Mouse (Mus musculus) megakaryocyte-erythroid progenitor cell, adult 5-6 weeks (primary cell): ENCODE measurements around the gene Fgf22. TPM values are rescaled to one million over a fixed set of nuclear protein-coding genes. Genes with fewer than 3 reads are reported as not detected.

Source experiments
- ATAC-seq: replicated peaks from 2 replicates; pipeline ENCODE4 v1.8.0; 2016; ENCODE audit warnings: mild to moderate bottlenecking, inconsistent platforms; ENCODE audit not compliant: severe bottlenecking, poor library complexity, low FRiP score, low TSS enrichment
- total RNA-seq, 2 experiments: library from RNA; stranded (forward) in 1 of 2; stranded (reverse) in 1 of 2; fragments of 200-1000, 215-1000 nt in 1 of 2; fragments of >200 nt in 1 of 2; fragmentation: Nextera tagmentation in 1 of 2; gene quantifications; 2 replicates each; pipeline ENCODE4 v1.2.3; 2014 to 2017

Gene Fgf22
- total RNA-seq, 2 experiments from 2014 or later = not detected

DNA sequence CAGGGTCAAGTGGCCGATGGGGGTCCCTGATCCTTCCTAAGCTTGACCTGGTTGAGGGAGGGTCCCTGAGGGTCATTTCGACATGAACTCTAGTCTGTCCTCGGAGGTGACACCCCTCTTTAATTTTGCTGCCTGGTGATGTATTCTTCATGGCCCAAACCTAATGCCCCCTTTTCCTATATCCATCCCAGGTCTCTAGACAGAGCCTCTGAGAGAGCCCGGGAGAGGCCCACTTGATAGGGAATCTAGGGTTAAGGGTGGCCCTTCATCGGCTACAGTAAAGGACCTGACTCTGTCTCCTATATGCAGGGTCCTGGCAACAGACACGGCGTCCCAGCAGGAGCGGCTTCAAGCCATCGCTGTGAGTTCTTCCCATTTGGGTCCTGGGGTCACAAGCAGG lies 51.5 kb downstream of the Fgf22 start:
- no peak for ATAC-seq

DNA sequence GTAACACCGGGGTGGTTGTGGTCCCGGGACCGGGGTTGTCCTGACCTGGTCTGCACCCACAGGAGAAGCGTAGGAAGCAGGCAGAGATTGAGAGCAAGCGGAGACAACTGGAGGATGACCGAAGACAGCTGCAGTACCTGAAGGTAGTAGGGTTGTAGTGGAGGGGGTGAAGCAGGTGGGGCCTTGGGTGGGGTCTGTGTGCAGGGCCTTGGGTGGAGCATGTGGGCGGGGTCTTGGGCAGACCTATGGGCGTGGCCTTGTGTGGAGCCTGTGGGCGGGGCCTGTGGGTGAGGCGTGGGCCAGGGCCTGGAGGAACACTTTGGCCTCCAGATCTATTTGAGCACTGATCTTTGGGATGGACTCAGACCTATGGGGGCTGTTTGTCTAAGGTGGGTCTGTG lies 52.1 kb downstream of the Fgf22 start:
- peak; percentile 24; the same call in 1 of the 2 replicates for ATAC-seq

DNA sequence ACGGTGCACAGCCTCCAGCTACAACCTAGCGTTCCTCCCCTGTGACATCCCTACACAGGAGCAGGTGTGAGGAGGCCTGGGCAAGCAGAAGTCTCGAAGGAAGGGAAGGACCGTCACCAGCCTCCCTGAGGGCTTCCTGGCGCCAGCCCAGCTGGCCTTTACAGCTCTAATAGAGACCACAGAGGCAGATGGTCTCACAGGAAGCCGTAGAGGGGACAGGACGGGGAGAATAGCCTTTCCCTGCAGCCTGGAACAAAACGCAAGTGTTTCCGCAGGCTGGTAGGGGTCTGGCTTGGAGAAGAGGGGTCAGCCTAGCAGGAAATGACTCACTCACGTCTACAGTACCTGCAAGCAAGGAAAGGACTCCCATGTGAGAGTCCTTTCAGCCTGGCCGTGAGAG lies 53.0 kb downstream of the Fgf22 start:
- ATAC-seq = no peak

Other genes starting within 250 kb of the Fgf22 start
Only the 30 nearest of the 33 such genes appear.
- 5.4 and 12.2 TPM in 2 replicates for gene Plpp2, start 221.3 kb upstream of the Fgf22 start, total RNA-seq (2014; fragmentation: Nextera tagmentation)
- 3.3 and 3.9 TPM in 2 replicates for gene Plpp2, start 221.3 kb upstream of the Fgf22 start, total RNA-seq (2017)
- 5.9 and 8.5 TPM in 2 replicates for gene Mier2, start 199.9 kb upstream of the Fgf22 start, total RNA-seq (2014; fragmentation: Nextera tagmentation)
- gene Mier2, start 199.9 kb upstream of the Fgf22 start, total RNA-seq (2017) = 2.1 and 12.3 TPM in 2 replicates
- not detected in 2 replicates for gene Theg, start 167.7 kb upstream of the Fgf22 start, total RNA-seq (2014; fragmentation: Nextera tagmentation)
- gene Theg, start 167.7 kb upstream of the Fgf22 start, total RNA-seq (2017) = not detected in 2 replicates
- gene C2cd4c, start 141.1 kb upstream of the Fgf22 start, total RNA-seq (2014; fragmentation: Nextera tagmentation) = not detected in 2 replicates
- not detected in 2 replicates for gene C2cd4c, start 141.1 kb upstream of the Fgf22 start, total RNA-seq (2017)
- not detected in 2 replicates for gene Shc2, start 117.2 kb upstream of the Fgf22 start, total RNA-seq (2014; fragmentation: Nextera tagmentation)
- gene Shc2, start 117.2 kb upstream of the Fgf22 start, total RNA-seq (2017) = not detected in 2 replicates
- gene Odf3l2, start 109.3 kb upstream of the Fgf22 start, total RNA-seq (2014; fragmentation: Nextera tagmentation) = not detected in 2 replicates
- gene Odf3l2, start 109.3 kb upstream of the Fgf22 start, total RNA-seq (2017) = not detected in 2 replicates
- not detected in 2 replicates for gene Madcam1, start 90.5 kb upstream of the Fgf22 start, total RNA-seq (2014; fragmentation: Nextera tagmentation)
- gene Madcam1, start 90.5 kb upstream of the Fgf22 start, total RNA-seq (2017) = not detected in 2 replicates
- 8.5 and 10.8 TPM in 2 replicates for gene Tpgs1, start 85.7 kb upstream of the Fgf22 start, total RNA-seq (2014; fragmentation: Nextera tagmentation)
- gene Tpgs1, start 85.7 kb upstream of the Fgf22 start, total RNA-seq (2017) = 2.9 and 4.1 TPM in 2 replicates
- 134 and 152 TPM in 2 replicates for gene Cdc34, start 72.9 kb upstream of the Fgf22 start, total RNA-seq (2014; fragmentation: Nextera tagmentation)
- gene Cdc34, start 72.9 kb upstream of the Fgf22 start, total RNA-seq (2017) = 128 and 236 TPM in 2 replicates
- gene Gzmm, start 66.1 kb upstream of the Fgf22 start, total RNA-seq (2014; fragmentation: Nextera tagmentation) = 1.7 and 1.8 TPM in 2 replicates
- gene Gzmm, start 66.1 kb upstream of the Fgf22 start, total RNA-seq (2017) = 1.7 and 2.4 TPM in 2 replicates
- gene Bsg, start 50.6 kb upstream of the Fgf22 start, total RNA-seq (2014; fragmentation: Nextera tagmentation) = 361 and 460 TPM in 2 replicates
- 350 and 443 TPM in 2 replicates for gene Bsg, start 50.6 kb upstream of the Fgf22 start, total RNA-seq (2017)
- 0.50 TPM in 1 of 2 replicates, not detected in the other for gene Hcn2, start 38.4 kb upstream of the Fgf22 start, total RNA-seq (2014; fragmentation: Nextera tagmentation)
- not detected in 2 replicates for gene Hcn2, start 38.4 kb upstream of the Fgf22 start, total RNA-seq (2017)
- gene Polrmt, start 8.5 kb upstream of the Fgf22 start, total RNA-seq (2014; fragmentation: Nextera tagmentation) = 45.2 and 51.7 TPM in 2 replicates
- 17.6 and 21.2 TPM in 2 replicates for gene Polrmt, start 8.5 kb upstream of the Fgf22 start, total RNA-seq (2017)
- gene Rnf126, start 11.9 kb downstream of the Fgf22 start, total RNA-seq (2014; fragmentation: Nextera tagmentation) = 76.0 and 106 TPM in 2 replicates
- 16.2 and 20.8 TPM in 2 replicates for gene Rnf126, start 11.9 kb downstream of the Fgf22 start, total RNA-seq (2017)
- 0.49 and 0.96 TPM in 2 replicates for gene Fstl3, start 22.2 kb downstream of the Fgf22 start, total RNA-seq (2014; fragmentation: Nextera tagmentation)
- gene Fstl3, start 22.2 kb downstream of the Fgf22 start, total RNA-seq (2017) = 0.66 and 0.80 TPM in 2 replicates
- 2.4 and 7.6 TPM in 2 replicates for gene Prss57, start 35.9 kb downstream of the Fgf22 start, total RNA-seq (2014; fragmentation: Nextera tagmentation)
- gene Prss57, start 35.9 kb downstream of the Fgf22 start, total RNA-seq (2017) = 1.7 and 3.5 TPM in 2 replicates
- gene Palm, start 38.5 kb downstream of the Fgf22 start, total RNA-seq (2014; fragmentation: Nextera tagmentation) = 7.6 and 11.1 TPM in 2 replicates
- gene Palm, start 38.5 kb downstream of the Fgf22 start, total RNA-seq (2017) = 4.6 and 6.8 TPM in 2 replicates
- gene Misp, start 65.9 kb downstream of the Fgf22 start, total RNA-seq (2014; fragmentation: Nextera tagmentation) = not detected in 2 replicates
- not detected in 2 replicates for gene Misp, start 65.9 kb downstream of the Fgf22 start, total RNA-seq (2017)
- gene Ptbp1, start 99.4 kb downstream of the Fgf22 start, total RNA-seq (2014; fragmentation: Nextera tagmentation) = 423 and 470 TPM in 2 replicates
- gene Ptbp1, start 99.4 kb downstream of the Fgf22 start, total RNA-seq (2017) = 149 and 201 TPM in 2 replicates
- gene Prtn3, start 119.4 kb downstream of the Fgf22 start, total RNA-seq (2014; fragmentation: Nextera tagmentation) = 2.5 and 8.7 TPM in 2 replicates
- gene Prtn3, start 119.4 kb downstream of the Fgf22 start, total RNA-seq (2017) = 0.56 and 5.9 TPM in 2 replicates
- gene Plppr3, start 119.6 kb downstream of the Fgf22 start, total RNA-seq (2014; fragmentation: Nextera tagmentation) = not detected in 2 replicates
- 5.8 and 15.0 TPM in 2 replicates for gene Plppr3, start 119.6 kb downstream of the Fgf22 start, total RNA-seq (2017)
- 10.5 TPM in 1 of 2 replicates, not detected in the other for gene Elane, start 131.2 kb downstream of the Fgf22 start, total RNA-seq (2014; fragmentation: Nextera tagmentation)
- gene Elane, start 131.2 kb downstream of the Fgf22 start, total RNA-seq (2017) = 0.23 and 1.3 TPM in 2 replicates
- not detected in 2 replicates for gene Cfd, start 135.8 kb downstream of the Fgf22 start, total RNA-seq (2014; fragmentation: Nextera tagmentation)
- gene Cfd, start 135.8 kb downstream of the Fgf22 start, total RNA-seq (2017) = not detected in 2 replicates
- 17.1 and 21.7 TPM in 2 replicates for gene Med16, start 153.8 kb downstream of the Fgf22 start, total RNA-seq (2014; fragmentation: Nextera tagmentation)
- gene Med16, start 153.8 kb downstream of the Fgf22 start, total RNA-seq (2017) = 9.7 and 9.8 TPM in 2 replicates
- gene Gm26602, start 155.8 kb downstream of the Fgf22 start, total RNA-seq (2014; fragmentation: Nextera tagmentation) = not detected in 2 replicates
- gene Gm26602, start 155.8 kb downstream of the Fgf22 start, total RNA-seq (2017) = not detected in 2 replicates
- gene Kiss1r, start 161.9 kb downstream of the Fgf22 start, total RNA-seq (2014; fragmentation: Nextera tagmentation) = 0.31 TPM in 1 of 2 replicates, not detected in the other
- gene Kiss1r, start 161.9 kb downstream of the Fgf22 start, total RNA-seq (2017) = 2.2 TPM in 1 of 2 replicates, not detected in the other
- 80.3 and 91.7 TPM in 2 replicates for gene R3hdm4, start 166.1 kb downstream of the Fgf22 start, total RNA-seq (2014; fragmentation: Nextera tagmentation)
- gene R3hdm4, start 166.1 kb downstream of the Fgf22 start, total RNA-seq (2017) = 35.5 and 38.9 TPM in 2 replicates
- 4.4 and 5.9 TPM in 2 replicates for gene Arid3a, start 172.0 kb downstream of the Fgf22 start, total RNA-seq (2014; fragmentation: Nextera tagmentation)
- 5.4 and 6.0 TPM in 2 replicates for gene Arid3a, start 172.0 kb downstream of the Fgf22 start, total RNA-seq (2017)
- 82.9 and 86.4 TPM in 2 replicates for gene Wdr18, start 205.1 kb downstream of the Fgf22 start, total RNA-seq (2014; fragmentation: Nextera tagmentation)
- 23.4 and 24.8 TPM in 2 replicates for gene Wdr18, start 205.1 kb downstream of the Fgf22 start, total RNA-seq (2017)
- gene Grin3b, start 215.6 kb downstream of the Fgf22 start, total RNA-seq (2014; fragmentation: Nextera tagmentation) = not detected in 2 replicates
- not detected in 2 replicates for gene Grin3b, start 215.6 kb downstream of the Fgf22 start, total RNA-seq (2017)